Mouse (Mus musculus): ENCODE data around the gene Dnm3.

The Dnm3 gene

DNA sequence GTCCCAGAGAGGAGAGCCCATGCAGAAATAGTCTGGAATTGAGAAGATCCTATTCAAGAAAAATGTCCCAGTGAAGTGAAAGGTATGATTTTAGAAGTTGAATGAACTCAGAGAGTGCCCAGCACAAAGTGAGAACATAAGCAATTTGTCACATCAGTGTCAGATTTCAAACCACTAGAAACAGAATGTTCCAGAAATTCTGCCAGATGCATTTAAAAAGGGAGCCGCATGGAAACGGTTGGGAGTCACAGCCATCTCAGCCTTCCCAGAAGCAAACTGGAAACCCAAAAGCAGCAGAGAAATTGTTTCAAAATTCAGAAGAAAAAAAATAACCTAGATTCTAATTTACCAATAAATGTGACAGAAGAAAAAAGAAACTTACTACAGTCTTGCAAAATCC is 154.7 kb downstream of the Dnm3 start:
- DNase-seq, result no peak

DNA sequence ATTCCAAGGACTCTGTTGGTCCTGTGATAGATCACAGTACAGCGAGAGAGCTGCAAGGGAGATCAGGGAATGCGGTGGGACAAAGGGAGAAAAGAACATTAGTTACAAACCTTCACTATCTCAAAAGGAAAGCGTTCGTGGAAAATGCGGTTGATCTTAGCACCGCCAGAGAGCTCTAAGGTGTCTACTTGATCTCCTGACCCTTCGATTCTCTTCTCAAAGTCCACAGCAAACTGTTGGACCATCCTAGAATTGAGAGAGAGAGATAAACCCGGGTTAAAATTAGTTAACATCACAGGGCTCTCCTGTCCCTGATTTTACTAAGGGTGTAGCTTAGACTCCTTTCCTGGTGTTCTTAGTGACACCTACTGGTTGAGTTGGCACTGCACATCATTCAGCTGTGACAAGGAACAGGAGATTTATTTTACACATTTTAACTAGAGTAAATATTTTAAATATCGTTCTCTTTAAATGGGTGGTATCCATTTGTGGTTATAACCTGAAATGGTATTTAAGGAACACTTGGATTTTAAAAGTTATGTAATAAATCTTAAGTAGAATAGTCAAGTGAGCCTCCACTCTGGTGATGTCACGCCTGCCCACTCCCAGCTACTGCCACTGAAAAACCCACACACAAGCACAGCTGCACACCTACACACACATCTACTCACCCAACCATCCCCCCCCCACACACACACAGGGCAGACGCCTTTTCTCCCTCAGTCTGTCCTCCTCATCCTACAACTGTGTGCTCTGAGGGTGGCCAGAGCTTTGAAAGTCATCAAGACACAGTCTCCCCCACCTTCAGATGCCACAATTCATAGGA is 164.2 kb downstream of the Dnm3 start:
- peak; percentile 6 to 35 for DNase-seq

- DNase-seq, result no peak
Measured at GRCm38 (mm10) chr1:162312621-162313020, 165.2 kb downstream of the Dnm3 start.

DNA sequence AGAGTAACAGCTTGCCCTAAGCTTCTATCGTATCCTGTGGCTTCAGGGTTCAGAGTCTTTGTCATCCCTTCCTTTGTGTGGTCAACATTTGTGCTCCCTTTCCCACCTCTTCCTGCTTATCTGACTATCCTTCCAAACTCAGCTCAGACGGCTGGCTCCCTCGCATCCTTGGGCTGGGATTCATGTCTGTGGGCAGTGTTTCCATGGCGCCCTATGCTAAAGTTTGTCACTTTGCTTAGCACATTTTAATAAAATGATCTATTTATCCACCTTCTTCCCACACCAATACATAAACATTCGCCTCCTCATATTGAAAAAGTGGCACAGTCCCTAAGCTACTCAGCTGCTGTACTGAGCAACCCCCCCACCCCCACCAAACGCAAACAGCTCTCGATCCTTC is 165.7 kb downstream of the Dnm3 start:
- DNase-seq, result no peak

DNA sequence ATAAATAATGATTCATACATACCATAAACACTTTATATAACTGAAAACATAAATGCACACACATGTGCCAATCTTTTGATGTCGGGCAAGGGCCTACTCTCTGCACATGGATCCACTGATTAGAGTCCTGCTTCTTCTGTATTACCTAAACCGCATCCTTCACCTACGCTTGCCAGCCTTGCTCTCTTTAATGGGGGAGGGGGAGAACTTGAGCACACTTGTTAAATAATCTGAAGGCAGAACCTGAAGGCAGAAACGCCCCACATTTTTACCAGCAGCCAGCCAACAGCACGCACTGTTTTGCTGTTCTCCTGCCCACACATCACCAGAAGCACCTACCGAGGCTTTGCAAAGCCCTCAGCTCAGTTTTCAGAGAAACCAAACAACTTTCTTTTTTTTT is 172.6 kb downstream of the Dnm3 start:
- DNase-seq, result no peak

DNA sequence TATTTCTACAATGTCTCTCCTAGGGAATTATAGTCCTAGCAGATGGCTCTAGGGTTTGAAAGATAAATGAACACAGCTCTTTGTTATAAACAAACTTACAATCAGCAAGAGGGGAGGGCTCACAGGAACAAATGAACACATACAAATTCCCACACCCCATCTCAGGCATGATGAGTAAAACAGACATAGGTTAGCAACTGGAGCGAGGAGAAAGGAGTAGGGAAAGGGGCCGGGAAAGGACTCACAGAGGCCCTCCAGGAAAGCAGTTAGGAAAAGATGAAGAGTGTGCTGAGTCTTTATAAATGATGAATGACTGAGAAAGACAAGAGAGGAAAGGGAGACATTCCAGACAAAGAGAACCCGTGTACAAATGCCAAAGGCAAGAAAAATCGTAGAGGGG is 175.4 kb downstream of the Dnm3 start:
- no peak for DNase-seq

- peak; percentile 41 to 52 for DNase-seq
Measured at GRCm38 (mm10) chr1:162299558-162300319, 178.1 kb downstream of the Dnm3 start.

- no peak for DNase-seq
Measured at GRCm38 (mm10) chr1:162298527-162298926, 179.3 kb downstream of the Dnm3 start.

DNA sequence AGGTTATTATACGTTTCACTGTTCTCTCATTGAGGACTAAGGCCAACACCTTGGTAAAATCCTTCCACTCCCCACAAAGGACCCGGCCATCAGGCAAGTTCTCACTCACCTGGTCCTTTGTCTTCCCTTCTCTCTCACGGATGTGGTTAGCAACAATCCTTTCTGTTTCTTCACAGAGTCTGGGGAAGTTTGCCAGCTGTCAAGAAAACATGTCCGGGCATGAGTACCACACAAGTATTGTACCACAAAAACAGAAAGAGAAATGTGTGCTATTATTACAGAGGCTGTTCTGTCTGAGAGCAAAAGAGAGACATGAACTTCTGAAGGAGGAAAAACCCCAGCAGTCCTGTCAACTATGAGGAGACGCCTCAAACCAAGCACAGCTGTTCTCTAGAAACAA is 182.4 kb downstream of the Dnm3 start:
- no peak for DNase-seq

DNA sequence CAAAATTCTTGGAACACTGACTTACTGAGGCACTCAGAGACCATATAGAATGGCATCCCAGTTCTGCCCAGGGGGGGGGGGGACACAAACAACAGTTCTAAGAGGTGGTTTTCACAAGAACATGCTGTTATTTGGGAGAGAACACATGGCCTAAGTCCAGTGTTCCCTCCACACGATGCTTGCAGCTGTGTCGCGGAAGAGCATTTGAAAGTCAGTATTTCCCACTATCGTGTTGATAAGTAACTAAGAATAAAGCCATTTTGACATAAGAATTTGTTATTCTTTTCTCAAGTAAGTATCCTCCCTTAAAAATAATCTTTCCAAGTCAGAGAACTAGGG is 183.3 kb downstream of the Dnm3 start:
- DNase-seq, result no peak

DNA sequence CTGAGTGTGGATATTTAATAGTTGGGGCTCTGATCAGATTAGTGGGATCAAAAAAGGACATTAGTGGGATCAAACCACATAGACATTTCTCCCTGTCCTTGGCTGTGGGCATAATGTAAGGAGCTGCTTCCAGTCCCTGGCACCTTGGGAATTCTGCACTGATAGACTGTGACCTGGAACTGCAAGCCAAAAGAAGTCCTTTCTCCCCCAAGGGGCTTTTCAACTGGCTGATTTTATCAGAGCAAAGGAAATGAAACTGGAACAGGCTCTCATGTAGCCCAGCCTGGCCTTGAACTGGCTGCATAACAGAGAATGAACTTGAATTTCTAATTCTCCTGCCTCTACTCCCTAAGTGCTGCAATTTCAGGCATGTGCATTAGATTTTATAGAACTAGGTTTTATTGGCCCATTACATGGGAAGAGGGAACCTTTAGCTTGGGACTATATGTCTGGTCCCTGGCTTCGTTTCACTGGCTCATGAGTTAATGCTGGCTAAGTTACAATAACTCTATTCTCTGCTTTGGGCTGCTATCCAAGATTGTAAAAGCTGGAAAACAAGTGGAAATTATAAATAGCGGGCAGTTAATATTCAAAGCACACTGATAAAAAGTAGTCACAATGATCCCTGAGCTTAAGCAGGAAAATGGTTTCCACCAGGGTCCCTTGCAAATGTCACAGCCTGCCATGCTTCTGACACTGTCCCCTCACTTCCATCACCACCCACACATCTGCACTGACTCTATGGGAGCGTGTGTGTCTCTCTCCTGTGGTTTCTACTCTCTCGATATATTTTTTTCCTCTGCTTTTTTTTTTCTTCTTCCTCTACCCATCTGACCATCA is 183.9 kb downstream of the Dnm3 start:
- DNase-seq, result no peak

DNA sequence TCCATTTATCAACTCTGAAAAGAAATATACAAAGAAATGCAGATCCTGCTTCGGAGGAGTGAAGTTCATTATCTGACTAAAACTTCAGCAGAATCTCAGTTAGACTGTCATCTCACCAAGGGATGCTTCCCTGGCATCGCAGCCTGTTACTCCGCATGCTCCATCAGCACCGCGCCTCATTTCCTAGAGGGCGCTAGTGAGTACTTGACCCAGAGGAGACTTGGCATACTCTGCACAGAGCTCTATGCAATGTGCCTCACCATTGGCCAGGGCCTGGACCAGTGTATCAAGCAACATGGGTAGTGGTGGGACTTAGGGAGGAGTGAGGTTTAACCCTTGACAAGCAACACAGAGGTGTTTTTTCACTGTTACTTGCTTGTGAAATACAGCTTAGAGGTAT is 190.9 kb downstream of the Dnm3 start:
- DNase-seq, result peak in 1 of 2 experiments; percentile 4

DNA sequence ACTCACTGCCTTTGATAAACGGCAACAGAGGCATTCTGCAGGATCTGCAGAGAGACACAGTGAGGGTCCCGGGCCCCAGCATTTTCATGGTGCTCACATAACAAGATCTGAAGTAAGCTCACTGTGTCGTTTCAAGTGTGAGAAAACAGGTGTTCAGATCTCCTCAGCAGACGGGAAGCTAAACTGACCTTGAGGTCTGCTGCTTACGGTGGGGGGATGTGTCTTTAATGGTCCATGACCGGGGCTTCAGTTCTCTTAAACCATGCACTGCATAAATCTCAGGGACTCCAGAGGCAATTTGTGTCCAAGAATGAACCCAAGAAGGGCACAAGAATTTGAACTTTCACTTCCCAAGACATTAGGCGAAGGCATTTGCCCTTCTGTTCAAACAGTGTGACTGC is 195.9 kb downstream of the Dnm3 start:
- DNase-seq, result peak; percentile 20 to 49

DNA sequence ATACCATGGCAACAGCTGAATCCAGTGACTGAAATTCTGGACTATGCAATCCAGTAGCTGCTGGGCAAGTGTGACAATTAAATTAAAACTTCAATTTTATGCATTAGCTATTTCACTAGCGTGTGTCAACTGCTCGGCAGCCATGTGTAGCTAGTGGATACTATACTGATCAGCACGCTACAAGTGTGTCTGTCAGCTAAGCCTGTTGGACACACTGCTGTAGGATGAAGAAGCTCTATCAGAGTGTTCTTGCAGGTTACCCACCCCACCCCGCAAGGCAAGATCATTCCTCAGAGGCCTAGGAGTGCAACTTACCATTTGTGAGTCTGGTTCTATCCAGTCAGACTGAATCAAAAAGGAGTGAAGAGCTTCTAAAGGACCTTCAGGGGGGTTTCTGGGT is 197.8 kb downstream of the Dnm3 start:
- DNase-seq, result no peak

DNA sequence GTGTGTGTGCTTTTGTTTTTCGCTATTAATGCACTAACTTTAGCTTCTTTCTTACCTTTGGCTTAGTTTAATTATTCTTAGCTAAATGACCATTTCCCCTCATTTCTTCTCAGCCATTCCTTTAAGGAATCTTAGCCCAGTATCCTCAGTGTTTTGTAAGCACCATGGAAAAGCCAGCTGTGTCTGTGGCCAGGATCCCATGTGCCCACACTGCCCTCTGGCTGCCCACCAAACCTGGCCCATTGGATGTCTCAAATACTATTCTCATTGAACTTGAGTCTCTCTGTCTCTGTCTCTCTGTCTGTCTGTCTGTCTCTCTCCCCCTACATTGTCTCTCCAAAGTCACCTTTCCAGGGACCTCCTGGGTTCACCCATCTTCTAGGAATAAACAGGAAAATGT is 201.8 kb downstream of the Dnm3 start:
- DNase-seq, result peak in 1 of 2 experiments; percentile 22

GRCm38 (mm10) chr1:162274674-162275248 is 203.1 kb downstream of the Dnm3 start:
- no peak for DNase-seq

DNA sequence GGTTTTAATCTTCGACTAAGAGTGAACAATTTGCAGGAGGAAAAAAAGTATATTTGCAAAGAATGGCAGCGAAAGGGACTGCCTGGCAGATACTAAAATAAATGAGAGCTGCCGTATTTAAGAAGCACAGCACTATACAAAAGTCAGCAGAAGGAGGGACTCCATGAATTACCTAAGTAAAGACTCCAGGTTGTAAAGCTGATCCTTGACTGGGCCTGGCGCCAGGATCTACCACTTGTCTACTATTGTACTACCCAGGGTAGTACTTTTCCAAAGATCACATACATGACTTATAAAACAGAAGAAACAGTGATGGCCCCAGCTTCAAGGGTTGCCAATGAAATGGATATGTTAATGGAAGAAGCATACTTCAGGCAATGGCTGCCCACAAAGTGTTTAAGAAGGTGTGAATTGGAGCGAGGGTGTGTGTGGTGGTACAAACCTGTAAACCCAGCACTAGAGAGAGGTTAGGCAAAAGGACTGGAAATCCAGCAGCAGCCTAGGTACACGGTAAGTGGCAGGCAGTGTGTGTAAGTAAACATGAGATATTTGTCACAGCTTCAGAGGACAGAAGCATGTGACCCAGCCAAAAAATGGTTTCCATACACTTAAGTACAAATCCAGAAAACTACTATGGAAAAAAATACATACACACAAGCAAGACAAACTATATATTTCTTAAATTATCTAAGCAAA is 220.8 kb downstream of the Dnm3 start:
- DNase-seq, result no peak

- no peak for DNase-seq
Measured at GRCm38 (mm10) chr1:162254944-162255343, 222.9 kb downstream of the Dnm3 start.

- DNase-seq, result peak; percentile 12
Measured at GRCm38 (mm10) chr1:162253971-162254641, 223.7 kb downstream of the Dnm3 start.

- DNase-seq, result no peak
Measured at GRCm38 (mm10) chr1:162252869-162253268, 225.0 kb downstream of the Dnm3 start.

DNA sequence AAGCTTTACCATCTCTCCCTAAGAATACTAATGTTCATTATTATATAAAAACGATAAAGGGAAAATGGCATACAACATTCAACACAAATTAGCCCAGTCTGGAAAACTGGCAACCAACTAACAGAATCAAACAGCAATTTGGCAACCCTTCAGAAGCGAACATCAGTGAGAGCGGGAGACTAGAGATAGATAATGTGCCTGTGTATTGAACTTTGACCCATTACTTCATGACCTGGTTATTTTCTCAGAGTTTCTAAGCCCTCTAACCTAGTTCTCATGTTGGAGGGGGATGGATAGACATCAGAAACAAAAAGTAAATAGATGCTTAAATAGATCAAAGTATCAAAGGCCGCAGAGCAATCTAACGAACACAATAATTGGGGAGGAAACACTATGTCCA is 230.6 kb downstream of the Dnm3 start:
- DNase-seq, result no peak

- DNase-seq, result no peak
Measured at GRCm38 (mm10) chr1:162243651-162243990, 234.2 kb downstream of the Dnm3 start.

All from kidney, adult 8-10 months (tissue).